Mouse (Mus musculus): Measurements from ENCODE around the gene Xlr3b.
"Not testable (repeated sequence)": the region's sequence is repeated elsewhere in the genome, so short reads cannot be mapped to it uniquely, and the experiment has no call there.

Xlr3b gene

DNA sequence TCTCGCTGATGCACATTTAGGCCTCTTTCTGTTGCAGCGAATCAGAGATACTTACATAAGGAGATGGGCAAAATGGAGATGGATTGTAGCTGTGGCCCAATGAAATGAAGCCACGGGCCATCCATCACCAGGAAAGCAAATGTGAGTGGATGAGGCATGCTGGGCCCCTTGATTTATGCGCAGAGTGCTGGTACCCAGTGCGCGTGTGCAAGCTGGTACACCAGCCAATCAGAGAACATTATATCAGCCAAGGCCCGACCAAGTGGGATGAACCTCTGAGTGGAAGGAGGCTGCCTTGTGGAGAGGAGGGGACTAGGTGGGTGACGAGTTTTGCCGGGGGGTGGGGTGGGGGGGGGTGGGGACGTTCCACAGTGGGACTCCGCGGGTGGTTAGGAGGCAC is at the start of gene Xlr3b:
Gene Xlr3b (plus strand): TSS at position 274 of the 400 bp plus-strand sequence.
- DNase-seq (ENCODE audit: low read depth, low spot score), result not testable (repeated sequence)

DNA sequence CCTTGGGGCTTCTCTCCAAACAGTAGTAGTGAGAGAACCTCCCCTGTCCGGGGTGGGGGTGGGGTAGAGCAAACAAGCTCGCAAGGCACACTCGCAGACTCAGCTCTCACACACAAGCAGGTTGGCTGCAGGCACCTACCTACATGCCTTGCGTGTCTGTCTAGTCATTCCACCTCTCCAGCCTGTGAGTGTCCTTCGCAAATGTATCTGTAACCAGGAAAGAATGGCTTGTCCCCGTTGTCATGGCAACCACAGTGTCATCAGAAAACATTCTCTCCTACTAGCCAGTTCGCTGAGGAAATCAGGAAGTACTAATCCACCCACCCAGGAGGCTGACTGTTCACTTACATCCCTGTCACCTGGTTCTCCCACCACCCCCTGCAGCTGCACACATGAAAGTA is 48.8 kb upstream of the Xlr3b start:
- DNase-seq (ENCODE audit: low read depth, low spot score), result not testable (repeated sequence)

DNA sequence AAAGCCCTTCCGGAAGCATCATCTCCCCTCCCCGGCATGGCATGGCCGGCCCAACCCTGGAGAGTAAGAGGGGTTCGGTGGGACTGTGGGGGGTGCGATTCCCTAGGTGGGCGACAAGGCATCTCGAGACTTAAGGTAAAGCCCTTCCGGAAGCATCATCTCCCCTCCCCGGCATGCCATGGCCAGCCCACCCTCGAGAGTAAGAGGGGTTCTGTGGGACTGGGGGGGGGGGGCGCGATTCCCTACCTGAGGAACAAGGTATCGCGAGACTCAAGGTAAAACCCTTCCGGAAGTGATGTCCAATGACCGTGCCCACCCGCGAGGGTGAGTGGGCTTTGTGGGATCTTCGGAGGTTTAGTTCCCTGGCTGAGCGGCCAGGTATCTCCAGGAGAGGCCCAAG is 43.5 kb upstream of the Xlr3b start, which contains the start of gene Xlr5b:
Gene Xlr5b (plus strand): TSS at position 301 of the 400 bp plus-strand sequence.
- DNase-seq (ENCODE audit: low read depth, low spot score), result not testable (repeated sequence)

DNA sequence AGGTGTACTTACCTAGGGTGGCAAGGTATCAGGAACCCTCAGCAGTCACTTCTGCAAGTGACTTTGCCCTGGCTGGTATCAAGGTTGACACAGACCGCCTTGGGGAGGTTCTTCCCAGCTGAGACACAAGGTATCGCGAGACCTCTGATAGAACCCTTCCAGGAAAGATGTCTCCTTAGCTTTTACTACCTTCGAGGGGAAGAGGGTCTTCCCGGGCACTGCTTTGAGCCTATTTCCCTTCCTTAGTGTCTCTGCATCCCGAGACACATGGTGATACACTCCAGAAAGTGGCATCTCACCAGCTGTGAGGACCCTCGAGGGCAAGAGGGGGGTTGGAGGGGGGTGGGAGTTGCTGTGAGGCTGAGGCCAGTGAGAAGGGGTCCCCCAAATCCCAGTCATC is 42.7 kb upstream of the Xlr3b start, which contains the start of gene DXBay18:
Gene DXBay18 (minus strand): TSS at position 101 of the 400 bp plus-strand sequence.
- DNase-seq (ENCODE audit: low read depth, low spot score), result not testable (repeated sequence)

DNA sequence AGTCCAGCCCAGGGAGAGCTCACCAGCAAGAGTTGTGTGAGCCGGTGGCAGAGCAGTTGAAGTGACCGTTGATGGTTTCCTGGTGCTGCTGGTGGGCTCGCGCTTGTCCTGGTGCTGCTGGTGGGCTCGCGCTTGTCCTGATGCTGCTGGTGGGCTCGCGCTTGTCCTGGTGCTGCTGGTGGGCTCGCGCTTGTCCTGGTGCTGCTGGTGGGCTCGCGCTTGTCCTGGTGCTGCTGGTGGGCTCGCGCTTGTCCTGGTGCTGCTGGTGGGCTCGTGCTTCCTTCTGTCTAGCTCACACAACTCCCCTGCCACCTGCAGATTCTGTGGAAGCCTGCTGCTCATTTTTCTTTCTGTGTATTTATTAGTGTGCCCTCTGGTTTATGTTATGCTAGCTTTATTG is 15.1 kb upstream of the Xlr3b start, which contains the start of gene Spin2d:
Gene Spin2d (minus strand): TSS at position 101 of the 400 bp plus-strand sequence.
- DNase-seq (ENCODE audit: low read depth, low spot score), result not testable (repeated sequence)

DNA sequence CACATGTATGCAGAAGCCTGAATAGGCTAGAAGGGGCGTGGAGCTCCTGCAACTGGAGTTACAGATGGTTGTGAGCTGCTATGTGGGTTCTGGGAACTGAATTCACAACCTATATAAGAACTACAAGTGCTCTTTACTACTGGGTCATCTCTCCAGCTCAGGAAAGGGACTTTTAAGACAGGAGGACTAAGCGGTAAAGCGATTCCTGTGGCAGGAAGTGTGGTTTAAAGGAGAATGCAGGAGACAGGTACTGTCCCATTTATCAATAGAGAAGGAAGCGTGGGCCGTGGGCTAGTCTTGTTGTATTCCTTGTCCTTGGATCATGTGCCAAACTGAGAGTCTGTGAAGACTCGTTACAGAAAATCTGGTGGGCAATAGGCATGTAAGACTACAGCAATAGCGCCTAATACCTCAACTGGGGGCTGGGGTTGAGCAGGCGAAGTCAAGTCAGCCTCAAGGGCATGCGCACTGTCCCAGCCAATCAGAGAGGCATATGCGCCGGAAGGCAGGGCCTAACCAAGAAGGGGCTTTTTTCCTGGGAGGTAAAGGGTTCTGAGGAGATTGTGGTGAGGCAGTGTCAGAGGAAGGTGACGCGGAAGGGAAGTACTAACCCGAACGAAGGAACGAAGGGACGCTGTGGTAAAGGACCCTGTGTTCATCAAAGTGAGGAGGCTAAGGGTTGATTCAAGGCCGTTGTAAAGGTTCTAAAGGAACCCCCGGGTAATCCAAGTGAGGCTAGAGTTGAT is 22.0 kb downstream of the Xlr3b start, which contains the start of gene Xlr4b:
Gene Xlr4b (plus strand): TSS at position 515 of the 746 bp plus-strand sequence.
- not testable (repeated sequence) for DNase-seq (ENCODE audit: low read depth, low spot score)

DNA sequence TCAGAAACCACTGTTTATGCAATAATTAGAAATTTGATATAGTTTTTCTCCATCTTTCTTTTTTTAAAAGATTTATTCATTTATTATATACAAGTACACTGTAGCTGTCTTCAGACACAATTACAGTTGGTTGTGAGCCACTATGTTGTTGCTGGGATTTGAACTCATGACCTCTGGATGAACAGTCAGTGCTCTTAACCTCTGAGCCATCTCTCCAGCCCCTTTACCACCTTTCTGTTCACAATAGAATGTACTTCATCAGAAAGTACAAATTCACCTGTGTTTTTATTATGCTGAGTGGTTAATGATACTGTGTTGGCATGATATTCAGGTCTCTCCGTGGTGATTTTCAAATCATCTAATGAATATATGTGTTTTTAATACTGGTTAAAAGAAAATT is 33.4 kb downstream of the Xlr3b start:
- no peak for DNase-seq (ENCODE audit: low read depth, low spot score)

DNA sequence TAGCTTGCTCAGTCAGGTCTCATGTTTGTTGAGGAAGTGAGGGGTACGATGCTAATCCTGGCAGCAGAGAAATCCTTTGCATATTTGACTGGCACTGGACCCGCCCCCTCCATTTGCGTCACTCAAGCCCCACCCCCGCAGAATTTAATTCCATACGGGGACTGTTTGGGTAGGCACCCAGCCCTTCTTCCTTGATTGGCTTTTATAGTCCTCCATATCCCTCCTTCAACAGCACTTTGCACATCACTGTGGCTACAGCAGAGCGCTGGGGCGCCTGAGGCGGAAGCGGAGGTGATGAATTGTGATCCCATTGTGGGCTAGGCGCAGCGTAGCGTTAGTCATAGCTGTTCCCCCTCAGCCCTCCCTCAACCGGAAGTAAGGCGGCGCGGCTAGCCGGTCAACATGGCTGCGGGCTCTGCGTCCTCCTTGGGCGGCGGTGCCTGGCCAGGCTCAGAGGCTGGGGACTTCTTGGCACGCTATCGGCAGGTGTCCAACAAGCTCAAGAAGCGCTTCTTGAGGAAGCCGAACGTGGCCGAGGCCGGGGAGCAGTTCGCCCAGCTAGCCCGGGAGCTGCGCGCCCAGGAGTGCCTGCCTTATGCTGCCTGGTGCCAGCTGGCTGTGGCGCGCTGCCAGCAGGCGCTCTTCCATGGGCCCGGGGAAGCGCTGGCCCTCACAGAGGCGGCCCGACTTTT is 36.1 kb downstream of the Xlr3b start, which contains the start of gene F8a:
Gene F8a (plus strand): TSS at position 378 of the 692 bp plus-strand sequence.
- DNase-seq (ENCODE audit: low read depth, low spot score), result peak; percentile 64

DNA sequence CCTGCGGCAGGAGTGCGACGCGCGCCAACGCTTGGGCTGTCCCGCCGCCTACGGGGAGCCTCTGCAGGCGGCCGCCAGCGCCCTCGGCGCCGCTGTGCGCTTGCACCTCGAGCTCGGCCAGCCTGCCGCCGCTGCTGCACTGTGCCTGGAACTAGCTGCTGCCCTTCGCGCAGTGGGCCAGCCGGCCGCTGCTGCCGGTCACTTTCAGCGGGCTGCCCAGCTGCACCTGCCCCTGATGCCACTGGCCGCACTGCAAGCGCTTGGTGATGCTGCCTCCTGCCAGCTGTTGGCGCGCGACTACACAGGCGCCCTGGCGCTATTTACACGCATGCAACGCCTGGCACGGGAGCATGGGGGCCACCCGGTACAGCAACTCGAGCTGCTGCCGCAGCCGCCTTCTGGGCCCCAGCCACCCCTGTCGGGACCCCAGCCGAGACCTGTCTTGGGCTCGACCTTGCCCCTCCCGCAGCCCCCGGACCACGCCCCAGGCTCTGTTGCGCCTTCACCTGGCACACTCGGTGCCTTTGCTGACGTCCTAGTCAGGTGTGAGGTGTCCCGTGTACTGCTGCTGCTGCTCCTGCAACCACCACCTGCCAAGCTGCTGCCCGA is 36.7 kb downstream of the Xlr3b start:
- DNase-seq (ENCODE audit: low read depth, low spot score), result peak; percentile 19

DNA sequence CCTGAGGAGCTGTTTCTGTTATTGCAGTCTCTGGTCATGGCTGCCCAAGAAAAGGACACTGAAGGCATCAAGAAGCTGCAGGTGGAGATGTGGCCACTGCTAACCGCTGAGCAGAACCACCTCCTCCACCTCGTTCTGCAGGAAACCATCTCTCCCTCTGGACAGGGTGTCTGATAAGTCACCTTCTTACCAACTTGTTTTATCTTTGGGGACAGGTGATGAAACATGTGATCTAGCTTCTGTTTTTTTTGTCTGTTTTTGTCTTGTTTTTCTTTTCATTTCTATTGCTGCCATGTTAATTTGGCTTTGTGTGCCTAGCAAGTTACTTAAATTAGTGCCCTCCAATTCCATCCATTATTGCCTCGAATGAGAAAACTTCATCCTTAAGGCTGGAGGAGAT is 37.3 kb downstream of the Xlr3b start:
- no peak for DNase-seq (ENCODE audit: low read depth, low spot score)

DNA sequence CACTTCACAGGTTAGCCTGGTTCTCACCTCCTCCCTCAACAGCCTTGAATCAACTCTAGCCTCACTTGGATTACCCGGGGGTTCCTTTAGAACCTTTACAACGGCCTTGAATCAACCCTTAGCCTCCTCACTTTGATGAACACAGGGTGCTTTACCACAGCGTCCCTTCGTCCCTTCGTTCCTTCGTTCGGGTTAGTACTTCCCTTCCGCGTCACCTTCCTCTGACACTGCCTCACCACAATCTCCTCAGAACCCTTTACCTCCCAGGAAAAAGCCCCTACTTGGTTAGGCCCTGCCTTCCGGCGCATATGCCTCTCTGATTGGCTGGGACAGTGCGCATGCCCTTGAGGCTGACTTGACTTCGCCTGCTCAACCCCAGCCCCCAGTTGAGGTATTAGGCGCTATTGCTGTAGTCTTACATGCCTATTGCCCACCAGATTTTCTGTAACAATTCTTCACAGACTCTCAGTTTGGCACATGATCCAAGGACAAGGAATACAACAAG is 50.9 kb downstream of the Xlr3b start, which contains the start of gene Xlr4c:
Gene Xlr4c (minus strand): TSS at position 310 of the 505 bp plus-strand sequence.
- DNase-seq (ENCODE audit: low read depth, low spot score), result not testable (repeated sequence)

All from retina, postnatal 7 days (tissue).